Mouse (Mus musculus): Measurements from ENCODE around the gene As3mt. TPM values are rescaled to one million over a fixed set of nuclear protein-coding genes. Genes with fewer than 3 reads are reported as not detected.
A peak's percentile ranks its signal among the peaks of the same experiment; 100 is the strongest.

As3mt gene
- polyA plus RNA-seq (2015; fragmentation: Nextera tagmentation; extraction: Ambion mirVana), result 28.9 and 33.0 TPM in 2 replicates

DNA sequence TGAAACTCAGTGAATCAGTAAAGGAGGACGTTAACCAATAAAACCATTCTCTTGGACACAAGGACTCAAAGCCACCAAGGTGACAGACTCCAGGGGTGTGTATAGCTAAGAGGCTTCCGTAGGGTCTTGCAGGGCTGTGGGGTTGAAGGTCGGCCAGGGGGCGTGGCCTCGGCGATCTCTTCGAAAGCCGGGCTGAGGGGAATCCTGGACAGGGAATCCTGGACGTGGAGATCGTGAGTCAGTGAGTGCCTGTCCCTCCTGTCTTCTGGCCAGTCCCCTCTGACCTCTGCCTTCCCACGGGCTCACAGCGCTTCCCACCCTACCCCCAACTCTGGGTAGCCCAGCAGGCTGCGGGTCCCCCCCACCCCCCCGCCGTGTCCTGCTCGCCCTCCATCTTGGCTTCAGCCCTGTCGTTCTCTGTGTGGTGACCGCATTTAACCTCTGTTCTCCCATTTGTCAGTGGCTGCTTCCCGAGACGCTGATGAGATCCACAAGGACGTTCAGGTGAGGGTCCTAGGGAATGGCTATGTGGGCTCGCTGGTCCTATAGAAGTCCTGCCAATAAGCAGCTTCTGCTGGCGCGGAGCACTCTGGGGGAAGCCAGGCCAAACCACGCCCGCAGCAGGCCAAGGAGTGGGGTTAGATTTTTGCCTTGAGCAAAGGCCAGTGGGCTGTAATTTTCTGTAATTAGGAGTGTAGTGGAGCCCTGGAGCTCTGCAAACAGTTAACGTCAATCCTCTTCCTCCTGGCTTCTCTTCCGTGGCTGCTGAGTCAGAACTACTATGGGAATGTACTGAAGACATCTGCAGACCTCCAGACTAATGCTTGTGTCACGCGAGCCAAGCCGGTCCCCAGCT is at the start of gene As3mt:
Gene As3mt (plus strand): TSS at position 163 of the 856 bp plus-strand sequence.
- Histone ChIP-seq H3K27ac (peak within 1 kb of the TSS; percentile 65; the same call in 1 of the 2 replicates), H3K27me3 (replicated peaks) (no peaks in the 10 kb centered on the region), H3K4me2 (peak within 1 kb of the TSS; percentile 76), H3K36me3 (no peaks in the 10 kb centered on the region), H3K9me3 (no peaks in the 10 kb centered on the region), H3K4me3 (replicated peaks) (peak within 1 kb of the TSS; percentile 46), H3K4me1 (0 out of 2 replicates have a peak, but pooled peaks cover 3% of the 10 kb centered on the region), H3K9ac (peak within 1 kb of the TSS; percentile 22; the same call in 1 of the 2 replicates)
- 6% methylated on average over 31 of the region's 31 CpGs for WGBS
- ATAC-seq (ENCODE audit: insufficient read depth, low FRiP score, low read depth), result peak; percentile 76

DNA sequence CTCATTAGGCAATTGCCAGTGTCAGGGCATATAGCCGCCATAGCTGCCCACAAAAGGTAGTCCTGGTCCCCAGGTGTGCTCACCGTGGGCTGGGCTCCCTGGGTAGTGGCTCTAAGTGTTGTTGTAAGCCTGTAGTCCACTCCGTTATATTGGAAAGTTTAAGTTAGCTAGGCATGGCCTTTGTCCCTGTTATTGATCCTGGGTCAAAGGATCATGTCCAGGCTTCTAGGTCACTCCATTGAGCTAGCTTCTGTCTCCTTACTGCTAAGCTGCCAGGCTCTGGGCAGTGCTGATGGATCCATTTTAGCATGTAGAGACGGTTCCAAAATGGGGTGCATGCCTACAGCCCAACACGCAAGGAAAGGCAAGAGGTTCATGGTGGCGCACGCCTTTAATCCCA is 48.9 kb upstream of the As3mt start:
- no peak for ATAC-seq (ENCODE audit: insufficient read depth, low FRiP score, low read depth)
- H3K4me2 ChIP-seq, result no peak overlapping the region
- 94% methylated on average over 7 of the region's 7 CpGs for WGBS

GRCm38 (mm10) chr19:46658851-46659250 is 48.4 kb upstream of the As3mt start:
- peaks cover 32% of the 10 kb centered on the region for H3K36me3 ChIP-seq
- H3K9me3 ChIP-seq, result no peaks in the 10 kb centered on the region
- H3K4me1 ChIP-seq, result no peaks in the 10 kb centered on the region
- H3K27me3 ChIP-seq (replicated peaks), result no peaks in the 10 kb centered on the region
- H3K4me3 ChIP-seq (replicated peaks), result no peak overlapping the region
- 81% methylated on average over 9 of the region's 9 CpGs for WGBS
- H3K9ac ChIP-seq, result no peak overlapping the region
- H3K27ac ChIP-seq, result no peak overlapping the region
- no peak overlapping the region for H3K4me2 ChIP-seq
- no peak for ATAC-seq (ENCODE audit: insufficient read depth, low FRiP score, low read depth)

More for the DNA sequence above, 48.9 kb upstream of the As3mt start:
- Histone ChIP-seq H3K27ac (no peak overlapping the region), H3K4me1 (no peaks in the 10 kb centered on the region), H3K9me3 (no peaks in the 10 kb centered on the region), H3K36me3 (peaks cover 38% of the 10 kb centered on the region), H3K4me3 (replicated peaks) (no peak overlapping the region), H3K9ac (no peak overlapping the region), H3K27me3 (replicated peaks) (no peaks in the 10 kb centered on the region)

- Histone ChIP-seq H3K4me3 (replicated peaks) (no peak overlapping the region), H3K9me3 (no peaks in the 10 kb centered on the region), H3K4me1 (no peaks in the 10 kb centered on the region), H3K36me3 (peaks cover 9% of the 10 kb centered on the region), H3K9ac (no peak overlapping the region), H3K27me3 (replicated peaks) (no peaks in the 10 kb centered on the region), H3K27ac (no peak overlapping the region), H3K4me2 (no peak overlapping the region)
- ATAC-seq (ENCODE audit: insufficient read depth, low FRiP score, low read depth), result no peak
- WGBS, result 56% methylated on average over 4 of the region's 4 CpGs
Observed at GRCm38 (mm10) chr19:46661511-46661910, 45.7 kb upstream of the As3mt start.

- no peak overlapping the region for H3K4me2 ChIP-seq
- H3K4me3 ChIP-seq (replicated peaks), result no peak overlapping the region
- WGBS, result 66% methylated on average over 8 of the region's 8 CpGs
- no peaks in the 10 kb centered on the region for H3K4me1 ChIP-seq
- H3K9me3 ChIP-seq, result no peaks in the 10 kb centered on the region
- ATAC-seq (ENCODE audit: insufficient read depth, low FRiP score, low read depth), result no peak
- no peak overlapping the region for H3K27ac ChIP-seq
- no peaks in the 10 kb centered on the region for H3K27me3 ChIP-seq (replicated peaks)
- no peak overlapping the region for H3K9ac ChIP-seq
- 0 out of 2 replicates have a peak, but pooled peaks cover 2% of the 10 kb centered on the region for H3K36me3 ChIP-seq
Observed at GRCm38 (mm10) chr19:46662214-46662613, 45.0 kb upstream of the As3mt start.

DNA sequence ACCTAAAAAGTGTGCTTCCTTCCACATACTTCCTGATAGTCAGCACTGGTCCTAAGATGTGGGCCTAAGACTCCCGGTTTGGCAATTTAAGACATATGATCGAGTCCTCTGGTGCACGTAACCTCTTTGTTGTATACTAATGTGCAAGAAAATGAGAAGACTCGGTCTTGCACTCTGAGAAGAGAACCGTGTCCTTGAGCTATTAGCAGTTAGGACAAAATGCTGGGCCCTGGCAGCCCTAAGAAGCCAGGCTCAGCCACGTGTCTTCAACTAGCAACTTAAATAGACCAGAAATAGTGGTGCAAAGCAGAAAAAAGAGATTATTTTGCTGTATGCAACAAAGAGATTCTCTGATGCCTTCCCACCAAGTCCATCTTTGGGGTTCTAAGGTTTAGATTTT is 44.5 kb upstream of the As3mt start:
- H3K27me3 ChIP-seq (replicated peaks), result no peaks in the 10 kb centered on the region
- ATAC-seq (ENCODE audit: insufficient read depth, low FRiP score, low read depth), result no peak
- no peaks in the 10 kb centered on the region for H3K4me1 ChIP-seq
- no peaks in the 10 kb centered on the region for H3K36me3 ChIP-seq
- no peak overlapping the region for H3K27ac ChIP-seq
- 83% methylated on average over 6 of the region's 6 CpGs for WGBS
- no peak overlapping the region for H3K9ac ChIP-seq
- H3K4me2 ChIP-seq, result no peak overlapping the region
- H3K4me3 ChIP-seq (replicated peaks), result no peak overlapping the region
- no peaks in the 10 kb centered on the region for H3K9me3 ChIP-seq

GRCm38 (mm10) chr19:46665474-46665873 is 41.8 kb upstream of the As3mt start:
- no peaks in the 10 kb centered on the region for H3K4me1 ChIP-seq
- no peak overlapping the region for H3K4me3 ChIP-seq (replicated peaks)
- H3K9me3 ChIP-seq, result no peaks in the 10 kb centered on the region
- H3K27me3 ChIP-seq (replicated peaks), result no peaks in the 10 kb centered on the region
- H3K4me2 ChIP-seq, result no peak overlapping the region
- ATAC-seq (ENCODE audit: insufficient read depth, low FRiP score, low read depth), result no peak
- H3K27ac ChIP-seq, result no peak overlapping the region
- no peak overlapping the region for H3K9ac ChIP-seq
- WGBS, result 60% methylated on average over 7 of the region's 7 CpGs
- H3K36me3 ChIP-seq, result no peaks in the 10 kb centered on the region

- H3K9me3 ChIP-seq, result no peaks in the 10 kb centered on the region
- no peak overlapping the region for H3K9ac ChIP-seq
- H3K4me3 ChIP-seq (replicated peaks), result no peak overlapping the region
- H3K27ac ChIP-seq, result no peak overlapping the region
- H3K4me2 ChIP-seq, result no peak overlapping the region
- ATAC-seq (ENCODE audit: insufficient read depth, low FRiP score, low read depth), result no peak
- WGBS, result 37% methylated on average over 11 of the region's 11 CpGs
- H3K36me3 ChIP-seq, result no peaks in the 10 kb centered on the region
- 0 out of 2 replicates have a peak, but pooled peaks cover 4% of the 10 kb centered on the region for H3K27me3 ChIP-seq (replicated peaks)
- H3K4me1 ChIP-seq, result no peaks in the 10 kb centered on the region
Observed at GRCm38 (mm10) chr19:46667300-46667699, 40.0 kb upstream of the As3mt start.

GRCm38 (mm10) chr19:46668263-46668662 is 39.0 kb upstream of the As3mt start:
- Histone ChIP-seq H3K4me3 (replicated peaks) (no peak overlapping the region), H3K9me3 (no peaks in the 10 kb centered on the region), H3K36me3 (no peaks in the 10 kb centered on the region), H3K27me3 (replicated peaks) (0 out of 2 replicates have a peak, but pooled peaks cover 4% of the 10 kb centered on the region), H3K4me1 (no peaks in the 10 kb centered on the region), H3K9ac (no peak overlapping the region), H3K27ac (no peak overlapping the region), H3K4me2 (no peak overlapping the region)
- 76% methylated on average over 10 of the region's 10 CpGs for WGBS
- peak; percentile 19; the same call in 1 of the 2 replicates for ATAC-seq (ENCODE audit: insufficient read depth, low FRiP score, low read depth)

DNA sequence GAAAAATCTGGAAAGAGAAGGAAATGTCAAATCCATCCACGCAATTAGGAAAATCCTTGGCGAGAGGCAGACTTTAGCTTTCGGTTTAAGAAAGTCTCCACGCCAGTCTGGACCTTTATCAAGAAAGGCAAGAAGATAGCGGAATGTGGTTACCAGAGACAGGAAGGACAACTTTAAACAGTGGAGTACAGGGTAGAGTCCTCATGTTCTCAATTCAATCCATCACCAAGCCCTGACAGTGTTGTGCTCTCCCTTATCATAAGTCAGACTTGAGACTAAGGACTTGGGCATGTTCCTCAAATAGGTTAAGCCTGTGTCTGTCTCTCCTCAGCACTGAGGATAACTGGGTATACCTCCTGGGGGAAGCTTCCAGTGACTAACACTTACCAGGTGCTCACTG is 37.5 kb upstream of the As3mt start:
- Histone ChIP-seq H3K36me3 (no peaks in the 10 kb centered on the region), H3K27ac (no peak overlapping the region), H3K9ac (no peak overlapping the region), H3K4me3 (replicated peaks) (no peak overlapping the region), H3K4me1 (no peaks in the 10 kb centered on the region), H3K9me3 (no peaks in the 10 kb centered on the region), H3K4me2 (no peak overlapping the region), H3K27me3 (replicated peaks) (0 out of 2 replicates have a peak, but pooled peaks cover 4% of the 10 kb centered on the region)
- no peak for ATAC-seq (ENCODE audit: insufficient read depth, low FRiP score, low read depth)
- WGBS, result 70% methylated on average over 5 of the region's 5 CpGs

- Histone ChIP-seq H3K27ac (no peak overlapping the region), H3K4me1 (no peaks in the 10 kb centered on the region), H3K27me3 (replicated peaks) (0 out of 2 replicates have a peak, but pooled peaks cover 4% of the 10 kb centered on the region), H3K4me3 (replicated peaks) (no peak overlapping the region), H3K4me2 (no peak overlapping the region), H3K36me3 (no peaks in the 10 kb centered on the region), H3K9ac (no peak overlapping the region), H3K9me3 (no peaks in the 10 kb centered on the region)
- 24% methylated on average over 13 of the region's 13 CpGs for WGBS
- ATAC-seq (ENCODE audit: insufficient read depth, low FRiP score, low read depth), result no peak
Observed at GRCm38 (mm10) chr19:46670691-46671090, 36.6 kb upstream of the As3mt start.

- no peak for ATAC-seq (ENCODE audit: insufficient read depth, low FRiP score, low read depth)
Observed at GRCm38 (mm10) chr19:46672766-46673418, 34.4 kb upstream of the As3mt start, which contains the start of gene Cyp17a1. Gene Cyp17a1, minus strand, starts transcription at chr19:46673172.

More at GRCm38 (mm10) chr19:46672766-46673418, 34.4 kb upstream of the As3mt start, which contains the start of gene Cyp17a1:
- no peak within 1 kb of the TSS for H3K4me3 ChIP-seq (replicated peaks)
- H3K27ac ChIP-seq, result no peak within 1 kb of the TSS
- no peaks in the 10 kb centered on the region for H3K9me3 ChIP-seq
- 0 out of 2 replicates have a peak, but pooled peaks cover 4% of the 10 kb centered on the region for H3K27me3 ChIP-seq (replicated peaks)
- H3K4me1 ChIP-seq, result no peaks in the 10 kb centered on the region
- no peak within 1 kb of the TSS for H3K9ac ChIP-seq
- H3K36me3 ChIP-seq, result no peaks in the 10 kb centered on the region
- 43% methylated on average over 5 of the region's 5 CpGs for WGBS
- H3K4me2 ChIP-seq, result no peak within 1 kb of the TSS
